Mouse (Mus musculus) forebrain, postnatal 0 days (tissue): ENCODE measurements around the gene Ern1. TPM values are rescaled to one million over a fixed set of nuclear protein-coding genes. Genes with fewer than 3 reads are reported as not detected.
A peak's percentile ranks its signal among the peaks of the same experiment; 100 is the strongest.

ENCODE experiments used
- ATAC-seq: fragments of 200-750 bp; cut with Nextera tagmentation; 2 replicates; pipeline ENCODE4 v1.8.0; 2017; ENCODE audit warnings: mild to moderate bottlenecking, moderate library complexity
- DNase-seq: peaks from one replicate; pipeline ENCODE4 v3.0.0-alpha.2; 2015
- H3K27ac ChIP-seq: fragments of 300-500 bp; sonication (generic); 2 replicates; pipeline ENCODE4 v1.5.1; 2014; ENCODE audit warnings: low read depth, mild to moderate bottlenecking, antibody characterized with exemption, low read length, moderate library complexity, mixed read lengths
- H3K27me3 ChIP-seq: fragments of 300-500 bp; sonication (generic); 2 replicates; pipeline ENCODE4 v1.6.1; 2014; ENCODE audit warnings: mild to moderate bottlenecking, low read length, mixed read lengths; ENCODE audit not compliant: insufficient read depth
- H3K36me3 ChIP-seq: fragments of 300-500 bp; sonication (generic); 2 replicates; pipeline ENCODE4 v1.6.1; 2014; ENCODE audit warnings: mild to moderate bottlenecking, moderate library complexity; ENCODE audit not compliant: insufficient read depth
- H3K4me1 ChIP-seq: fragments of 300-500 bp; sonication (generic); 2 replicates; pipeline ENCODE4 v1.6.1; 2014; ENCODE audit warnings: antibody characterized with exemption; ENCODE audit not compliant: insufficient read depth
- H3K4me2 ChIP-seq: fragments of 300-500 bp; sonication (generic); 2 replicates; pipeline ENCODE4 v1.6.1; 2014; ENCODE audit warnings: low read depth, mild to moderate bottlenecking, moderate library complexity
- H3K4me3 ChIP-seq: fragments of 300-500 bp; sonication (generic); 2 replicates; pipeline ENCODE4 v1.5.1; 2014; ENCODE audit warnings: low read depth, low read length, mixed read lengths
- H3K9ac ChIP-seq: fragments of 300-500 bp; sonication (generic); 2 replicates; pipeline ENCODE4 v1.6.1; 2014; ENCODE audit warnings: mild to moderate bottlenecking
- H3K9me3 ChIP-seq: fragments of 300-500 bp; sonication (generic); 2 replicates; pipeline ENCODE4 v1.6.1; 2016; ENCODE audit warnings: low read length
- CTCF ChIP-seq: sonication (generic); IDR thresholded peaks from 2 replicates; pipeline ENCODE4 v1.5.1; 2016; ENCODE audit warnings: antibody characterized with exemption, control low read depth, low read depth
- WGBS: fragments of 180-500 bp; shearing (Covaris S2); extraction: QIAGEN DNeasy Blood & Tissue Kit; methylation state at CpG from one replicate; pipeline ENCODE4 v1.1.7; 2014; 5-methylcytosine and 5-hydroxymethylcytosine counted together
- polyA plus RNA-seq: library from polyadenylated mRNA; unstranded; fragments of >200 nt; fragmentation: Nextera tagmentation; extraction: Ambion mirVana; gene quantifications from 2 replicates; pipeline ENCODE4 v1.2.1, GENCODE M21; 2015
- total RNA-seq: library from RNA; depleted of rRNA; stranded (reverse); fragments of >200 nt; gene quantifications from 2 replicates; pipeline ENCODE4 v1.2.3, GENCODE M21; 2014

Gene Ern1
- total and polyA plus RNA-seq, 2 experiments from 2014 or later = 1.7 to 8.4 TPM

- no peak overlapping the region for H3K4me2 ChIP-seq
- WGBS = 45% methylated on average over 10 of the region's 10 CpGs
- no peaks in the 10 kb centered on the region for H3K9me3 ChIP-seq
- TF ChIP-seq CTCF = no peak
- no peak overlapping the region for H3K9ac ChIP-seq
- H3K4me1 ChIP-seq = no peaks in the 10 kb centered on the region
- no peak overlapping the region for H3K27ac ChIP-seq
- no peak for DNase-seq
- no peak for ATAC-seq
- H3K27me3 ChIP-seq = no peaks in the 10 kb centered on the region
- no peak overlapping the region for H3K4me3 ChIP-seq
- H3K36me3 ChIP-seq = peaks cover 9% of the 10 kb centered on the region; the same call in 1 of the 2 replicates
Measured at GRCm38 (mm10) chr11:106527147-106527821, 39.6 kb upstream of the Ern1 start.

- H3K27ac ChIP-seq = no peak overlapping the region
- no peak overlapping the region for H3K4me2 ChIP-seq
- H3K9me3 ChIP-seq = no peaks in the 10 kb centered on the region
- WGBS = 51% methylated on average over 3 of the region's 3 CpGs
- no peak for DNase-seq
- TF ChIP-seq CTCF = peak; percentile 27
- H3K4me3 ChIP-seq = no peak overlapping the region
- no peak overlapping the region for H3K9ac ChIP-seq
- H3K4me1 ChIP-seq = no peaks in the 10 kb centered on the region
- no peaks in the 10 kb centered on the region for H3K27me3 ChIP-seq
- 0 out of 2 replicates have a peak, but pooled peaks have one; percentile 34 for ATAC-seq
- H3K36me3 ChIP-seq = no peaks in the 10 kb centered on the region; the same call in 1 of the 2 replicates
Measured at GRCm38 (mm10) chr11:106522538-106522937, 34.9 kb upstream of the Ern1 start.

- no peak overlapping the region for H3K9ac ChIP-seq
- H3K4me2 ChIP-seq = no peak overlapping the region
- WGBS = 33% methylated on average over 4 of the region's 4 CpGs
- no peaks in the 10 kb centered on the region for H3K27me3 ChIP-seq
- H3K4me1 ChIP-seq = no peaks in the 10 kb centered on the region
- H3K27ac ChIP-seq = no peak overlapping the region
- no peak for DNase-seq
- no peak for TF ChIP-seq CTCF
- ATAC-seq = no peak
- H3K4me3 ChIP-seq = no peak overlapping the region
- H3K9me3 ChIP-seq = no peaks in the 10 kb centered on the region
- no peaks in the 10 kb centered on the region; the same call in 1 of the 2 replicates for H3K36me3 ChIP-seq
Measured at GRCm38 (mm10) chr11:106521612-106522011, 34.0 kb upstream of the Ern1 start.

DNA sequence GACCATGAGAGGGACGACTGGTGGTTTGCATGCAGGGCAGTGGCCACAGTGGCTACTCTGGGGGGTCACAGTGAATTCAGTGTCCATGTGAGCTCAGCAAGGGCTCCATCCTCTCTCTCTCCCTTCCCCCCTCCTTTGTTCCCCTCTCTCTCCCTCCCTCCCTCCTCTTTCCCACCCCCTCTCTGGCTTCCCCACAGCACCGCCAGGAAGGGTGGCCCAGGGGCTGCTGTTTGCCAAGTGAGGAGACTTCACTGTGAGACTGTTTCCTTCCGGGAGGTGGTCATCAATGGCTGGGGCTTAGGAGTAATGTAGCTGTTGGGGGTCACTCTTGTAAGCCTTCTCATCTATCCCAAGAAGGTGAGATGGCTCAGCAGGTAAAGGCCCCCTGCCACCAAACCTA, 32.8 kb upstream of the Ern1 start:
- Histone ChIP-seq H3K9ac (no peak overlapping the region), H3K4me1 (no peaks in the 10 kb centered on the region), H3K4me3 (no peak overlapping the region), H3K36me3 (no peaks in the 10 kb centered on the region; the same call in 1 of the 2 replicates), H3K27ac (no peak overlapping the region), H3K9me3 (no peaks in the 10 kb centered on the region), H3K27me3 (no peaks in the 10 kb centered on the region), H3K4me2 (no peak overlapping the region)
- DNase-seq (no peak), ATAC-seq (no peak)
- no peak for TF ChIP-seq CTCF
- 19% methylated on average over 3 of the region's 3 CpGs for WGBS

DNA sequence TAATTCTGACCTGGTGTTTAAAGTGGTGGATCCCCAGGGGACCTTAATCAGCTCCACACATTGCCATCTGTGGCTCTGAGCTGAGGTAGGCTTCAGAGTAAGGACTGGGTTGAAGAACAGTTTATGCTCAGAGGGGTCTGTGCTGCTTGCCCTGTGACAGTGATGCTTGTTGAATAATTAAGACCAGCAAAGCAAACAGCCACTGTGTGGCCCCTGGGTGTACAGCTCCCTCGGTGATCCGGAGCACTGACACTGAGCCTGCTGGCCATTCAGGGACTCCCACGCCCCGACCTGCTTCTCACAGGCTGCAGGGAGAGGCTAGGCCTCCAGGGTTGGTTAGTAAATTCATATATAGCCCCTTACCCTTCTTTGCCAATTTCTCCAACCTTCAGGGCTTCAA, 31.9 kb upstream of the Ern1 start:
- no peaks in the 10 kb centered on the region; the same call in 1 of the 2 replicates for H3K36me3 ChIP-seq
- H3K4me2 ChIP-seq = no peak overlapping the region
- TF ChIP-seq CTCF = no peak
- no peaks in the 10 kb centered on the region for H3K4me1 ChIP-seq
- no peaks in the 10 kb centered on the region for H3K27me3 ChIP-seq
- DNase-seq (no peak), ATAC-seq (no peak)
- H3K4me3 ChIP-seq = no peak overlapping the region
- 44% methylated on average over 4 of the region's 4 CpGs for WGBS
- H3K9me3 ChIP-seq = no peaks in the 10 kb centered on the region
- no peak overlapping the region for H3K9ac ChIP-seq
- H3K27ac ChIP-seq = no peak overlapping the region

- DNase-seq (no peak), ATAC-seq (no peak)
- no peak overlapping the region for H3K27ac ChIP-seq
- no peak for TF ChIP-seq CTCF
- H3K4me1 ChIP-seq = no peaks in the 10 kb centered on the region
- no peaks in the 10 kb centered on the region for H3K27me3 ChIP-seq
- no peak overlapping the region for H3K4me3 ChIP-seq
- 56% methylated on average over 4 of the region's 4 CpGs for WGBS
- H3K4me2 ChIP-seq = no peak overlapping the region
- no peaks in the 10 kb centered on the region; the same call in 1 of the 2 replicates for H3K36me3 ChIP-seq
- H3K9ac ChIP-seq = no peak overlapping the region
- no peaks in the 10 kb centered on the region for H3K9me3 ChIP-seq
Measured at GRCm38 (mm10) chr11:106518391-106518790, 30.7 kb upstream of the Ern1 start.

- Histone ChIP-seq H3K27ac (no peak overlapping the region), H3K9ac (no peak overlapping the region), H3K4me2 (no peak overlapping the region), H3K9me3 (no peaks in the 10 kb centered on the region), H3K36me3 (peaks cover 6% of the 10 kb centered on the region; the same call in 1 of the 2 replicates), H3K4me1 (no peaks in the 10 kb centered on the region), H3K27me3 (no peaks in the 10 kb centered on the region), H3K4me3 (no peak overlapping the region)
- 71% methylated on average over 16 of the region's 16 CpGs for WGBS
- DNase-seq = no peak
- ATAC-seq = no peak; the same call in 1 of the 2 replicates
- no peak for TF ChIP-seq CTCF
Measured at GRCm38 (mm10) chr11:106515079-106515745, 27.6 kb upstream of the Ern1 start.
